Mouse (Mus musculus) duodenum, adult 2 months (tissue): Measurements from ENCODE around the gene Olfr133. TPM values are rescaled to one million over a fixed set of nuclear protein-coding genes. Genes with fewer than 3 reads are reported as not detected.

Experiments
- polyA plus RNA-seq: library from polyadenylated mRNA; depleted of rRNA; stranded (reverse); fragments of >200 nt; gene quantifications from 2 replicates; pipeline ENCODE4 v1.2.3, GENCODE M21; 2012; ENCODE audit warnings: low replicate concordance; rRNA removed

Olfr133 gene
- not detected in 2 replicates for polyA plus RNA-seq

DNA sequence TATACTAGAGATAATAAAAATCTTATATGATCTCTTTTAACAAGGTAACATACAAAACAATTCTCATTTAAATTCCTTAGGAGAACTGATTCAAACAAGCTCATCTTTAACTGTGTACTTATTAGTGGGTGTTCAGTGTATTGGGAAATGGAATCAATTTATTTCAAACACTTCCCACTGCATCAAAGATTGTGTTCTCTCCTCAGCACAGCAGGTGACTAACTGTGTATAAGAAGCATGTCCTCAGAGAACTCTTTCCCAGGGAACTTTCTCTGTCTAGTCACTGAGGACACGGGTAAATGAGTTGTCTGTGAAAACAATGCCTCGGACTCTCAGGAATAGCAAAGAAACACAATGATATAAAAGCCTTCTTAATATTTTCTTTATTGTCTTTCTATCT, at the start of gene Olfr133:
Gene Olfr133, plus strand, starts transcription at position 301 of the 400 bp plus-strand sequence.

GRCm38 (mm10) chr17:38134426-38134825, 10.7 kb upstream of the Olfr133 start, which contains the start of gene Olfr132:
Gene Olfr132 (minus strand): TSS chr17:38134526.

GRCm38 (mm10) chr17:38171088-38171487, 26.0 kb downstream of the Olfr133 start, which contains the start of gene Olfr134:
Gene Olfr134 (plus strand): TSS chr17:38171388.

Other genes with a start within 250 kb of the Olfr133 start
- gene Olfr127, start 244.8 kb upstream of the Olfr133 start, polyA plus RNA-seq: not detected in 2 replicates
- not detected in 2 replicates for gene Olfr128, start 224.7 kb upstream of the Olfr133 start, polyA plus RNA-seq
- not detected in 2 replicates for gene Olfr761, start 192.2 kb upstream of the Olfr133 start, polyA plus RNA-seq
- not detected in 2 replicates for gene Olfr129, start 85.2 kb upstream of the Olfr133 start, polyA plus RNA-seq
- gene Olfr130, start 81.4 kb upstream of the Olfr133 start, polyA plus RNA-seq: not detected in 2 replicates
- not detected in 2 replicates for gene Olfr131, start 56.6 kb upstream of the Olfr133 start, polyA plus RNA-seq
- gene Olfr132, start 10.8 kb upstream of the Olfr133 start, polyA plus RNA-seq: not detected in 2 replicates
- not detected in 2 replicates for gene Olfr134, start 26.1 kb downstream of the Olfr133 start, polyA plus RNA-seq
- gene Olfr135, start 59.1 kb downstream of the Olfr133 start, polyA plus RNA-seq: not detected in 2 replicates
- not detected in 2 replicates for gene Olfr138, start 115.8 kb downstream of the Olfr133 start, polyA plus RNA-seq
- gene Olfr137, start 162.3 kb downstream of the Olfr133 start, polyA plus RNA-seq: not detected in 2 replicates
- not detected in 2 replicates for gene Olfr136, start 184.6 kb downstream of the Olfr133 start, polyA plus RNA-seq